Mouse (Mus musculus): ENCODE measurements at regions not wholly inside any gene's neighbourhood (a gene's known extent, or its start where the extent isn't known, plus 50 kb on each side); places are given as distances from the start of the nearest gene placed in this dataset.

DNA sequence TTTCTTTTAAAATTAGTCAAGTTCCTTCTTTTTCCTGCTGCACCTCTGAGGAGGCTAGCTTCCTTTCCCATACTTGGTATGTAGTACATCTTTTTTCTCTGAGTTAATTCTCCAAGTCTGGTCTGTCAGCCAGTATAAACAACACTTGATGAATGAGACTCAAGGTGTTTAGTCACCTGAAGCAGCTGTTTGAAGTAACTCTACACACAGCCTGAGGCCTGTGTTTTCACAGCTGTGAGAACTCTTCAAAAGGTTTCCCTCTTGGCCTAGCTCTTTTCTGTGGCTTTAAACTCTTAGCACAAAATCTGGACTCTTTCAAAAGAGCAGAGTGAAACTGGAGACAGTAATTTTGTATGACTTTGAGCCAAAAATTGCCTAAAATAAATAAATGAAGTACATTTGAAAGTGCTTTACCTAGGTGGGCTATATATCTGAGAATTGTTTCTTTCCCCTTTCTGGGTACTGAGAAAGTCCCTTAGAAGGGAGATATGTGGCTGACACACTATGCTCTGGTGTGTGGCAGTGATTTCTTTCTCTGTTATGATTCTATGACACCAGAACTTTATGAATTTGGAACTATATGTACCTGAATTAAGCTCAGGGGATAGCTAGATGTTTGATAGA, 1070.2 kb upstream of the Zeb2 start:
- H3K9me3 ChIP-seq (replicated peaks; ENCODE audit: insufficient read depth, low read length), result no peaks in the 10 kb centered on the region
- no peak for DNase-seq (ENCODE audit: low read depth, low spot score)
- H3K27me3 ChIP-seq (ENCODE audit: control insufficient read depth in 1 of 2, insufficient read depth in 2 of 2, low read length in 2 of 2), result no peaks in the 10 kb centered on the region
- H3K4me3 ChIP-seq (ENCODE audit: control insufficient read depth in 1 of 2, insufficient read depth in 1 of 2, low read depth in 2 of 2, low read length in 2 of 2), result no peak overlapping the region
- TF ChIP-seq USF1 (IDR thresholded peaks at IDR 0.05; ENCODE audit: low read depth, low read length), result no peak
- TF ChIP-seq MYB (IDR thresholded peaks at IDR 0.05; ENCODE audit: low read depth, low read length), result no peak
- no peak for TF ChIP-seq ZMIZ1 (IDR thresholded peaks at IDR 0.05; ENCODE audit: low read depth, low read length)
- TF ChIP-seq HCFC1 (IDR thresholded peaks at IDR 0.05; ENCODE audit: low read depth, low read length), result no peak
- no peak for TF ChIP-seq CHD1 (IDR thresholded peaks at IDR 0.05; ENCODE audit: low read depth, low read length)
- TF ChIP-seq TCF12 (IDR thresholded peaks at IDR 0.05; ENCODE audit: low read depth, low read length), result no peak
- no peak for TF ChIP-seq GABPA (IDR thresholded peaks at IDR 0.05; ENCODE audit: low read depth, low read length)
- no peak for TF ChIP-seq MAZ (IDR thresholded peaks at IDR 0.05; ENCODE audit: low read depth, low read length)
- no peak for TF ChIP-seq MYC (IDR thresholded peaks at IDR 0.05; ENCODE audit: low read depth, low read length)
- no peak for TF ChIP-seq SIN3A (IDR thresholded peaks at IDR 0.05; ENCODE audit: low read length)
- TF ChIP-seq RCOR1 (IDR thresholded peaks at IDR 0.05; ENCODE audit: low read depth, low read length), result no peak
- no peak for TF ChIP-seq EP300 (IDR thresholded peaks at IDR 0.05; ENCODE audit: low read depth in 1 of 2, low read length in 2 of 2)
- no peak for TF ChIP-seq MXI1 (IDR thresholded peaks at IDR 0.05; ENCODE audit: low read depth, low read length)
- TF ChIP-seq MAX (IDR thresholded peaks at IDR 0.05; ENCODE audit: low read length), result no peak
- no peak for TF ChIP-seq ETS1 (IDR thresholded peaks at IDR 0.05; ENCODE audit: low read depth, low read length)
- no peak for TF ChIP-seq CTCF (IDR thresholded peaks at IDR 0.05 in 2 of 3, conservative IDR thresholded peaks at IDR 0.05 in 1 of 3; ENCODE audit: control insufficient read depth in 1 of 3, insufficient read depth in 1 of 3, low read depth in 2 of 3, low read length in 3 of 3, poor library complexity in 1 of 3, severe bottlenecking in 1 of 3)
- no peak for TF ChIP-seq USF2 (IDR thresholded peaks at IDR 0.05; ENCODE audit: borderline replicate concordance in 1 of 2, insufficient read depth in 1 of 2, low read depth in 1 of 2, low read length in 2 of 2)
- no peak for TF ChIP-seq BHLHE40 (IDR thresholded peaks at IDR 0.05; ENCODE audit: borderline replicate concordance, low read depth, low read length)
- no peak for TF ChIP-seq ZC3H11A (IDR thresholded peaks at IDR 0.05; ENCODE audit: low read depth, low read length)
- no peaks in the 10 kb centered on the region for H3K79me2 ChIP-seq (ENCODE audit: control insufficient read depth, insufficient read depth, low read length, poor library complexity)
- H3K4me1 ChIP-seq (ENCODE audit: control insufficient read depth in 1 of 2, insufficient read depth in 2 of 2, low read length in 2 of 2), result no peaks in the 10 kb centered on the region; a peak in 2 of 4 replicates
- no peaks in the 10 kb centered on the region for H3K36me3 ChIP-seq (ENCODE audit: control insufficient read depth in 1 of 2, insufficient read depth in 2 of 2, low read length in 2 of 2)
- no peak overlapping the region for H3K27ac ChIP-seq (ENCODE audit: control insufficient read depth, low read depth, low read length)
- H3K9ac ChIP-seq (ENCODE audit: control insufficient read depth, low read depth, low read length, poor library complexity, severe bottlenecking), result no peak overlapping the region

DNA sequence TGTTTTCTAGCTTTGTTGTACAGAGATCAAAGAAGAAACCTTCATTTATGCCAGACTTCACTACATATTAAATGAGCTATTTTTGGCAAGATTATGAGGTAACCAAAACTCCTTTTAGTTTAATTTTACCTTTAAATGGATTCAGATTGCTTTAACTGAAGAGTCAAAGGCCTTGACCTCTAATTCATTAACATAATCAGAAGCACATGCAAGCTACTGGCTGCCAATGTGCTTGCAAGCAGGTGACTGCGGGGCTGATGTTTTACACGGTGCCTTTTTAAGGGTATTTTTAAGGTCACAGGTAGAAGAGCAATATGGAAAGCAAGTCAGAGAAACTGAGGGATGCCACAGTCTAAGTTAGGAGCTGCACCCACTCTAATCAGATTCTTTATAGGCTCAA, 1066.0 kb upstream of the Zeb2 start:
- Histone ChIP-seq H3K27ac (ENCODE audit: control insufficient read depth, low read depth, low read length) (no peak overlapping the region), H3K9ac (ENCODE audit: control insufficient read depth, low read depth, low read length, poor library complexity, severe bottlenecking) (no peak overlapping the region), H3K4me3 (ENCODE audit: control insufficient read depth in 1 of 2, insufficient read depth in 1 of 2, low read depth in 2 of 2, low read length in 2 of 2) (no peak overlapping the region), H3K4me1 (ENCODE audit: control insufficient read depth in 1 of 2, insufficient read depth in 2 of 2, low read length in 2 of 2) (no peaks in the 10 kb centered on the region; a peak in 2 of 4 replicates), H3K36me3 (ENCODE audit: control insufficient read depth in 1 of 2, insufficient read depth in 2 of 2, low read length in 2 of 2) (no peaks in the 10 kb centered on the region), H3K79me2 (ENCODE audit: control insufficient read depth, insufficient read depth, low read length, poor library complexity) (no peaks in the 10 kb centered on the region), H3K27me3 (ENCODE audit: control insufficient read depth in 1 of 2, insufficient read depth in 2 of 2, low read length in 2 of 2) (no peaks in the 10 kb centered on the region), H3K9me3 (replicated peaks; ENCODE audit: insufficient read depth, low read length) (no peaks in the 10 kb centered on the region)
- DNase-seq (ENCODE audit: low read depth, low spot score), result no peak
- TF ChIP-seq SMC3 (IDR thresholded peaks at IDR 0.05; ENCODE audit: low read depth, low read length) (no peak), NELFE (IDR thresholded peaks at IDR 0.05; ENCODE audit: low read depth, low read length) (no peak), ZNF384 (IDR thresholded peaks at IDR 0.05; ENCODE audit: low read depth, low read length) (no peak), CHD2 (IDR thresholded peaks at IDR 0.05; ENCODE audit: low read length) (no peak), TBP (IDR thresholded peaks at IDR 0.05; ENCODE audit: low read depth, low read length) (no peak), UBTF (IDR thresholded peaks at IDR 0.05; ENCODE audit: borderline replicate concordance, insufficient read depth, low read depth, low read length) (no peak), HCFC1 (IDR thresholded peaks at IDR 0.05; ENCODE audit: low read depth, low read length) (no peak), TAL1 (IDR thresholded peaks at IDR 0.05; ENCODE audit: low read length) (no peak), MXI1 (IDR thresholded peaks at IDR 0.05; ENCODE audit: low read depth, low read length) (no peak), MYB (IDR thresholded peaks at IDR 0.05; ENCODE audit: low read depth, low read length) (no peak), GABPA (IDR thresholded peaks at IDR 0.05; ENCODE audit: low read depth, low read length) (no peak), ZC3H11A (IDR thresholded peaks at IDR 0.05; ENCODE audit: low read depth, low read length) (no peak), MEF2A (IDR thresholded peaks at IDR 0.05; ENCODE audit: extremely low read depth, insufficient replicate concordance, low read depth, low read length, poor library complexity, severe bottlenecking) (no peak), ZMIZ1 (IDR thresholded peaks at IDR 0.05; ENCODE audit: low read depth, low read length) (no peak), CTCF (IDR thresholded peaks at IDR 0.05 in 2 of 3, conservative IDR thresholded peaks at IDR 0.05 in 1 of 3; ENCODE audit: control insufficient read depth in 1 of 3, insufficient read depth in 1 of 3, low read depth in 2 of 3, low read length in 3 of 3, poor library complexity in 1 of 3, severe bottlenecking in 1 of 3) (no peak), BHLHE40 (IDR thresholded peaks at IDR 0.05; ENCODE audit: borderline replicate concordance, low read depth, low read length) (no peak), TCF12 (IDR thresholded peaks at IDR 0.05; ENCODE audit: low read depth, low read length) (no peak)
